Mouse (Mus musculus) stomach, postnatal 0 days (tissue): ENCODE measurements at regions not wholly inside any gene's neighbourhood (a gene's known extent, or its start where the extent isn't known, plus 50 kb on each side); places are given as distances from the start of the nearest gene placed in this dataset.
"Not testable (repeated sequence)": the region's sequence is repeated elsewhere in the genome, so short reads cannot be mapped to it uniquely, and the experiment has no call there.

Experiments used
- ATAC-seq: fragments of 200-750 bp; cut with Nextera tagmentation; 2 replicates; pipeline ENCODE4 v1.8.0; 2017; ENCODE audit not compliant: low FRiP score, low TSS enrichment
- DNase-seq: peaks from one replicate; pipeline ENCODE4 v3.0.0-alpha.2; 2016; ENCODE audit warnings: low spot score
- H3K27ac ChIP-seq: fragments of 300-500 bp; sonication (generic); replicated peaks from 2 replicates; pipeline ENCODE4 v1.5.1; 2014; ENCODE audit warnings: mild to moderate bottlenecking, control low read depth
- H3K27me3 ChIP-seq: fragments of 300-500 bp; sonication (generic); 2 replicates; pipeline ENCODE4 v1.6.1; 2014; ENCODE audit warnings: low read length; ENCODE audit not compliant: control insufficient read depth, insufficient read depth
- H3K36me3 ChIP-seq: fragments of 300-500 bp; sonication (generic); 2 replicates; pipeline ENCODE4 v1.6.1; 2014; ENCODE audit warnings: low read length, mixed read lengths; ENCODE audit not compliant: control insufficient read depth, insufficient read depth
- H3K4me1 ChIP-seq: fragments of 300-500 bp; sonication (generic); replicated peaks from 2 replicates; pipeline ENCODE4 v1.6.1; 2014; ENCODE audit warnings: antibody characterized with exemption; ENCODE audit not compliant: control insufficient read depth, insufficient read depth
- H3K4me2 ChIP-seq: fragments of 300-500 bp; sonication (generic); replicated peaks from 2 replicates; pipeline ENCODE4 v1.6.1; 2014; ENCODE audit warnings: low read depth, mild to moderate bottlenecking, control low read depth, moderate library complexity
- H3K4me3 ChIP-seq: fragments of 300-500 bp; sonication (generic); 2 replicates; pipeline ENCODE4 v1.5.1; 2014; ENCODE audit warnings: low read depth, low read length, control low read depth
- H3K9ac ChIP-seq: fragments of 300-500 bp; sonication (generic); 2 replicates; pipeline ENCODE4 v1.6.1; 2014; ENCODE audit warnings: mild to moderate bottlenecking, low read length, control low read depth, mixed read lengths
- H3K9me3 ChIP-seq: fragments of 300-500 bp; sonication (generic); 2 replicates; pipeline ENCODE4 v1.6.1; 2016; ENCODE audit warnings: low read length; ENCODE audit not compliant: control insufficient read depth
- CTCF ChIP-seq: IDR thresholded peaks from 2 replicates; pipeline ENCODE4 v1.5.1; 2016; ENCODE audit warnings: antibody characterized with exemption, low read depth, mild to moderate bottlenecking, moderate library complexity
- EP300 ChIP-seq: optimal IDR thresholded peaks from 2 replicates; pipeline ENCODE3; 2016; ENCODE audit warnings: antibody characterized with exemption
- WGBS: fragments of 180-500 bp; shearing (Covaris S2); extraction: QIAGEN DNeasy Blood & Tissue Kit; methylation state at CpG from one replicate; pipeline ENCODE4 v1.1.7; 2014; 5-methylcytosine and 5-hydroxymethylcytosine counted together

DNA sequence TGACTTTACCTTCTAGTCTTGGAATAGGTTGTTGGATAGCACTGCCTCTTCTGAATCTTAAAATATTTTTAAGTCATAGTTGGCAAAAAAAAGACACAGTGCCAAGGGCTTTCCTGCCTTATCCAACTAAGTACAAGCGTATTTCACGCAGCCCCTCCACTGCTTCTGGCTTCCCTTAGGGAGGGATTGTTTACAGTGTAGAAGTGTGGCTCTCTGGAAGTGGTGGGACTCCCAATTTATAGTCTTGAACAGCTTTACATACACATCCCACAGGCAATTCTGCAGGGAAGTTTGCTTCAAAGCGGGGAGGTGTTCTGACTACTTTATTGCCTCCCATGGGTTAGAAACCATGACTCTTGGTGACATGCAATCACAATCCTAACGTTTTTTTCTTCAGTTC, 310.9 kb upstream of the Ift57 start:
- ATAC-seq = no peak
- Histone ChIP-seq H3K36me3 (no peaks in the 10 kb centered on the region), H3K4me1 (no peaks in the 10 kb centered on the region), H3K27me3 (no peaks in the 10 kb centered on the region), H3K4me3 (no peak overlapping the region), H3K27ac (no peak overlapping the region), H3K9ac (no peak overlapping the region), H3K4me2 (no peak overlapping the region), H3K9me3 (no peaks in the 10 kb centered on the region)
- TF ChIP-seq CTCF (no peak), EP300 (no peak)
- 54% methylated on average over 4 of the region's 4 CpGs for WGBS
- DNase-seq = no peak

DNA sequence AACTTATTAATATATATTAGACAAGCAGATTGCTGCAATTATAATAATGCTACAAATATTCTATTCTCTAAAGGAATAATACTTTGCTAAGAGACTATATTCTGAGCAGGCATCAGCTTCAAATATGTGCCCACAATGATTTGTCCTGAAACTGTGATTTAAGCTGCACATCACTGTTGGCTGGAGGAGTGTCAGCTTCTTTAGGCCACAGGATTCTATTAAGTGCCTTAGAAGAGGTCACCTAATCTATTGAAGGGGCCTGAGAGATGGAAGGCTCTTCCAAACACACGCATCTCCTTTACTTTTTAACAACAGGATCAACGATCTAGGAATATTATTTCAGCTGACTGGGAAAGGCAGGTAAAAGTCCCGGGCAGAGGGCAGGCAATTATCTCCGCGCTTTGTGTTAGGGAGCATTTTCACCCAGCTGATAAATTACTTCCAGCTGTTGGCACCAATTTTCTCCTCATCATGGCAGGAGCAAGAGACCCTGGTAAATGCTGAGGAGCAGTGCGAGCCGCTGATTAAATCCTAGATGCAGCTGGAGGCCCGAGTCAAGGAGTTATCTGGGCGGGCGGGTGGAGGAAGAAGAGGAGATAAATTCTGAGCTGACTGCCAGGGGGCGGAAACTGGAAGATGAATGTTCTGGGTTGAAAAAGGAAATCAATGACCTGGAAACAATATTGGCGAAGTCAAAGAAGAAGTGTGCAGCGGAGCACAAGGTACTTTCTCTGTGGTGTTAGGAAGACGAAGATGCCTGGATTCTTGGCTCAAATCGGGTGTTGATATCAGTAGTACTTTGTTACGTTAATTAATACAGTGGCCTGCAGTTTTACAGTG, 290.9 kb upstream of the Ift57 start:
- H3K4me2 ChIP-seq = no peak overlapping the region
- WGBS = 41% methylated on average over 16 of the region's 16 CpGs
- DNase-seq = no peak

DNA sequence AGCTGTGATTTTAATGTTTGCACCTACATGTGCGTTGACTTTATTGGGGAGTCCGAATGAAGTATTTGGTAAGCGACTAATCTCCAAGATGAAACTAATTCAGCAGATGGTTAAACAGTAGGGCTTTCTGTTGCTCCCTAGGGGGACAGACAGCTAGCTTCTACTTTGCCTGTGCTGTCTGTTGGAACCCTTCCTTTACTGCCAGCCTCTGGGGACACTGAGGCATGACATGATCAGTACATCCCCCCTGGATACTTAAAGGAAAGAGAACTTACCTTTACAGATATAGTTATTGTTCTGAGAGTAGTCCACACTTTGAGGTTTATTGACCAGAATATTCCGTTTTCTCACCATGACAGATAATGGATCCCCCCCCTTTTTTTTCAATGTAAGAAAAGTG, 289.8 kb upstream of the Ift57 start:
- H3K4me2 ChIP-seq = no peak overlapping the region
- DNase-seq (no peak), ATAC-seq (no peak)
- H3K9me3 ChIP-seq = no peaks in the 10 kb centered on the region
- no peak overlapping the region for H3K27ac ChIP-seq
- H3K27me3 ChIP-seq = no peaks in the 10 kb centered on the region
- no peak for TF ChIP-seq CTCF
- TF ChIP-seq EP300 = no peak
- H3K4me1 ChIP-seq = no peaks in the 10 kb centered on the region
- H3K36me3 ChIP-seq = no peaks in the 10 kb centered on the region
- no peak overlapping the region for H3K9ac ChIP-seq
- H3K4me3 ChIP-seq = no peak overlapping the region
- 94% methylated on average over 4 of the region's 4 CpGs for WGBS

More for the DNA sequence above, 290.9 kb upstream of the Ift57 start:
- Histone ChIP-seq H3K27me3 (no peaks in the 10 kb centered on the region), H3K27ac (no peak overlapping the region), H3K4me1 (no peaks in the 10 kb centered on the region), H3K36me3 (no peaks in the 10 kb centered on the region), H3K9ac (no peak overlapping the region), H3K4me3 (no peak overlapping the region), H3K9me3 (no peaks in the 10 kb centered on the region)
- no peak for TF ChIP-seq CTCF
- no peak for TF ChIP-seq EP300
- no peak for ATAC-seq

DNA sequence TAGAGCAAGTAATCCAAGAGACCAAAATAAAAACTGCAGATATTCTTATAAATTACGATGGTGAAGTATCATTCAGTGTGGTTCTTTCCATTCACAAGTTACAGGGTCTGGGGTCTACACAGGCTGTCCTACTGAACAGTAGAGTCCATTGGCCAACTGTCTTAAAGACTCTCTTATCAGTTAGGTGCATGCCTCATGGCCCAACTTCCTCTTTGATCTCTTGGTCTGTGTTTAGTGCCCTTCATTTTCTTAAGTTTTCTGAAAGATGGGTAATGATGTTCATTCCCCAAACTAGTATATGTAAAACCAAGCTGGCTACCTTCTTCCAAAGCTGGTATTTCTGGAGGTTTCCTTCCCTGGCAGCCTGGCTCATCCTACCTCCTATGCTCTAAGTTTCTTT, 268.7 kb upstream of the Ift57 start:
- no peak overlapping the region for H3K4me2 ChIP-seq
- no peak for TF ChIP-seq CTCF
- TF ChIP-seq EP300 = no peak
- no peak overlapping the region for H3K27ac ChIP-seq
- no peaks in the 10 kb centered on the region for H3K27me3 ChIP-seq
- ATAC-seq = no peak
- no peaks in the 10 kb centered on the region for H3K4me1 ChIP-seq
- no peaks in the 10 kb centered on the region for H3K9me3 ChIP-seq
- no peaks in the 10 kb centered on the region for H3K36me3 ChIP-seq
- H3K9ac ChIP-seq = no peak overlapping the region
- WGBS = 95% methylated on average over 1 of the region's 1 CpGs
- no peak for DNase-seq
- H3K4me3 ChIP-seq = no peak overlapping the region

DNA sequence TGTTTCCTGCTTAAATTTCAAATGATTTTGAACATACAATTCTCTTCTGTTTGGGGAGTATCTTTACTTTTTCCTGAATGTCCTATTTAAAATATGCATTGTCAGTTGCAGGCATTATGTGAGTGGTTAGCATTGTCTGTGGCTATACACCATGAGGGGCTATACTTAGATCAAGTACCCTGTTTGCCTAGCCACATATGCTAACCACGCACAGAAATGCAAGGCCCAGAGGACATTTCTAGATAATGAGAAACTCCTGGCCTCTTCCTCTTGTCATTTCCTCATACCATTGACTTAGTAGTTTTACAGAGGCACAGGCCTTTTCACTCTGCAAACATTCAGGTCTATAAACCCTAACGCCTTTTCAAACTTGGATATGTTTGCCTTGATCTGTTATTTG, 267.1 kb upstream of the Ift57 start:
- 54% methylated on average over 2 of the region's 2 CpGs for WGBS
- H3K27me3 ChIP-seq = no peaks in the 10 kb centered on the region
- H3K27ac ChIP-seq = no peak overlapping the region
- no peak overlapping the region for H3K4me3 ChIP-seq
- no peak overlapping the region for H3K9ac ChIP-seq
- ATAC-seq (no peak), DNase-seq (no peak)
- H3K36me3 ChIP-seq = no peaks in the 10 kb centered on the region
- no peaks in the 10 kb centered on the region for H3K4me1 ChIP-seq
- H3K4me2 ChIP-seq = no peak overlapping the region
- H3K9me3 ChIP-seq = no peaks in the 10 kb centered on the region
- no peak for TF ChIP-seq EP300
- TF ChIP-seq CTCF = no peak

DNA sequence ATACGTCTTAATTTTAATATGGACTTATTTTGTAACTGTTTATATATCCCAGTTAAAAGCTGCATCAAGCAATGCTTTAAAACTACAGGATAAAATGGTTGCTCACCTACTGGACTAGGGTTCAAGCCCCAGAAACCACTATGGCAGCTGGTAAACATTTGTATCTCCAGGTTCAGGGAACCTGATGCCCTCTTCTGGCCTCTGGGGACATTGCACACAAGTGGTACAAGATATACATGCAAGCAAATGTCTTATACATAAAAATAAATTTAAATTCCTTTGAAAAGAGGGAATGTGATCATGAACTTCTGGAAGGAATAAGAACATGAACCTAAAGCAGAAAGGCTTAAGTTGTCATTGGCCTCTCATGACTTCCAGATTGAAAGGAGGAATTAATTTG, 257.8 kb upstream of the Ift57 start:
- H3K27ac ChIP-seq = no peak overlapping the region
- H3K36me3 ChIP-seq = no peaks in the 10 kb centered on the region
- ATAC-seq (no peak), DNase-seq (no peak)
- no peak overlapping the region for H3K4me2 ChIP-seq
- 69% methylated on average over 1 of the region's 1 CpGs for WGBS
- no peaks in the 10 kb centered on the region for H3K4me1 ChIP-seq
- H3K9me3 ChIP-seq = no peaks in the 10 kb centered on the region
- H3K27me3 ChIP-seq = no peaks in the 10 kb centered on the region
- TF ChIP-seq CTCF (peak; percentile 57), EP300 (no peak)
- H3K9ac ChIP-seq = no peak overlapping the region
- H3K4me3 ChIP-seq = no peak overlapping the region

DNA sequence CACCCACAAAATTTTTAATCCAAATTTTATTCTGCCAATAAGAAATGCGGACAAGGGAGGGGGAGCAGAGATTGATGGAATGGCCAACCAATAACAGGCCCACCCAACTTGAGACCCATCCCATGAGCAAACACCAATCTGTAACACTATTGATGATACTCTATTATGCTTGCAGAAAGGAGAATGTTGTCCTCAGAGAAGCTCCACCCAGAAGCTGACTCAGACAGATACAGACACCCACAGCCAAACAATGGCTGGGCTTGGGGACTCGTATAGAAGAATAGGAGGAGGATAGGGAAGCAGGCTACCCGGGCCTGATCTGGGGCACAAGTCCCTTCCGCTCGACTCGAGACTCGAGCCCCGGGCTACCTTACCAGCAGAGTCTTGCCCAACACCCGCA, 251.7 kb upstream of the Ift57 start:
- H3K9me3 ChIP-seq, H3K27me3 ChIP-seq, H3K4me3 ChIP-seq, H3K4me1 ChIP-seq, H3K27ac ChIP-seq, H3K4me2 ChIP-seq, DNase-seq, H3K36me3 ChIP-seq, ATAC-seq, H3K9ac ChIP-seq: not testable (repeated sequence)
- WGBS = 79% methylated on average over 5 of the region's 9 CpGs
